Mouse (Mus musculus) megakaryocyte, embryonic 14.5 days (primary cell): ENCODE data around the gene Ddx4. TPM values are rescaled to one million over a fixed set of nuclear protein-coding genes. Genes with fewer than 3 reads are reported as not detected.
"Not testable (repeated sequence)": the region's sequence is repeated elsewhere in the genome, so short reads cannot be mapped to it uniquely, and the experiment has no call there.

Experiments
- H3K27me3 ChIP-seq: replicated peaks from 2 replicates; pipeline ENCODE3; 2012; ENCODE audit warnings: inconsistent platforms
- H3K36me3 ChIP-seq: replicated peaks from 2 replicates; pipeline ENCODE3; 2012; ENCODE audit warnings: low read length, inconsistent platforms, mixed read lengths
- H3K4me1 ChIP-seq: 2 replicates; pipeline ENCODE4 v1.6.1; 2012; ENCODE audit warnings: inconsistent platforms
- H3K4me3 ChIP-seq: replicated peaks from 2 replicates; pipeline ENCODE3; 2012; ENCODE audit warnings: moderate library complexity, mild to moderate bottlenecking, inconsistent platforms
- H3K9me3 ChIP-seq: 2 replicates; pipeline ENCODE4 v1.6.1; 2012; ENCODE audit warnings: inconsistent platforms
- FLI1 ChIP-seq: IDR thresholded peaks from 2 replicates; pipeline ENCODE4 v1.6.1; 2012; ENCODE audit warnings: low read length, inconsistent platforms, mixed read lengths
- GATA1 ChIP-seq: IDR thresholded peaks from 3 replicates; pipeline ENCODE4 v1.6.1; 2012; ENCODE audit warnings: mixed read lengths, low read length, inconsistent platforms, borderline replicate concordance
- polyA plus RNA-seq: library from polyadenylated mRNA; stranded (reverse); fragments of >175 nt; gene quantifications from 2 replicates; pipeline ENCODE4 v1.2.3, GENCODE M21; 2012; ENCODE audit warnings: low replicate concordance; ENCODE audit not compliant: insufficient read depth

The Ddx4 gene
- polyA plus RNA-seq, 1 experiment, result not detected

GRCm38 (mm10) chr13:112639111-112639510, 13.2 kb downstream of the Ddx4 start:
- no peak for TF ChIP-seq GATA1
- no peak for TF ChIP-seq FLI1

GRCm38 (mm10) chr13:112636498-112636897, 15.8 kb downstream of the Ddx4 start:
- TF ChIP-seq GATA1 (no peak), FLI1 (no peak)
- H3K4me1 ChIP-seq, result peaks cover 5% of the 10 kb centered on the region

More at GRCm38 (mm10) chr13:112639111-112639510, 13.2 kb downstream of the Ddx4 start:
- peak overlapping the region; percentile 12 for H3K4me3 ChIP-seq
- H3K36me3 ChIP-seq, result no peaks in the 10 kb centered on the region
- H3K4me1 ChIP-seq, result peaks cover 5% of the 10 kb centered on the region
- no peaks in the 10 kb centered on the region for H3K9me3 ChIP-seq
- H3K27me3 ChIP-seq, result peaks cover 2% of the 10 kb centered on the region

GRCm38 (mm10) chr13:112635174-112635837, 17.0 kb downstream of the Ddx4 start:
- TF ChIP-seq FLI1 (no peak), GATA1 (no peak)
- Histone ChIP-seq H3K9me3 (no peaks in the 10 kb centered on the region), H3K4me3 (no peak overlapping the region), H3K27me3 (peaks cover 2% of the 10 kb centered on the region), H3K4me1 (peaks cover 5% of the 10 kb centered on the region), H3K36me3 (no peaks in the 10 kb centered on the region)

More at GRCm38 (mm10) chr13:112636498-112636897, 15.8 kb downstream of the Ddx4 start:
- Histone ChIP-seq H3K9me3 (no peaks in the 10 kb centered on the region), H3K36me3 (no peaks in the 10 kb centered on the region), H3K27me3 (peaks cover 2% of the 10 kb centered on the region), H3K4me3 (no peak overlapping the region)

GRCm38 (mm10) chr13:112625566-112625965, 26.7 kb downstream of the Ddx4 start:
- Histone ChIP-seq H3K4me3 (no peak overlapping the region), H3K9me3 (no peaks in the 10 kb centered on the region), H3K36me3 (no peaks in the 10 kb centered on the region), H3K27me3 (no peaks in the 10 kb centered on the region), H3K4me1 (no peaks in the 10 kb centered on the region)
- TF ChIP-seq FLI1, result no peak
- no peak for TF ChIP-seq GATA1

- H3K4me1 ChIP-seq, result no peaks in the 10 kb centered on the region
- H3K27me3 ChIP-seq, result no peaks in the 10 kb centered on the region
- TF ChIP-seq GATA1, result no peak
- no peak for TF ChIP-seq FLI1
- H3K4me3 ChIP-seq, result no peak overlapping the region
- H3K9me3 ChIP-seq, result no peaks in the 10 kb centered on the region
- H3K36me3 ChIP-seq, result no peaks in the 10 kb centered on the region
These were observed 27.7 kb downstream of the Ddx4 start for GRCm38 (mm10) chr13:112624622-112625021.

- Histone ChIP-seq H3K4me1 (no peaks in the 10 kb centered on the region), H3K36me3 (no peaks in the 10 kb centered on the region), H3K4me3 (no peak overlapping the region), H3K27me3 (no peaks in the 10 kb centered on the region), H3K9me3 (no peaks in the 10 kb centered on the region)
- no peak for TF ChIP-seq FLI1
- TF ChIP-seq GATA1, result no peak
These were observed 28.6 kb downstream of the Ddx4 start for GRCm38 (mm10) chr13:112623656-112624055.

- no peak for TF ChIP-seq FLI1
- no peak for TF ChIP-seq GATA1
- peaks cover 3% of the 10 kb centered on the region for H3K27me3 ChIP-seq
- H3K4me1 ChIP-seq, result no peaks in the 10 kb centered on the region
- no peak overlapping the region for H3K4me3 ChIP-seq
- no peaks in the 10 kb centered on the region for H3K9me3 ChIP-seq
- H3K36me3 ChIP-seq, result no peaks in the 10 kb centered on the region
These were observed 30.7 kb downstream of the Ddx4 start for GRCm38 (mm10) chr13:112621592-112621991.

GRCm38 (mm10) chr13:112608606-112609005, 43.7 kb downstream of the Ddx4 start:
- Histone ChIP-seq H3K9me3 (no peaks in the 10 kb centered on the region), H3K4me3 (no peak overlapping the region), H3K27me3 (no peaks in the 10 kb centered on the region), H3K36me3 (no peaks in the 10 kb centered on the region), H3K4me1 (no peaks in the 10 kb centered on the region)
- TF ChIP-seq GATA1 (no peak), FLI1 (no peak)

- Histone ChIP-seq H3K4me3 (no peak overlapping the region), H3K27me3 (no peaks in the 10 kb centered on the region), H3K9me3 (no peaks in the 10 kb centered on the region), H3K36me3 (no peaks in the 10 kb centered on the region), H3K4me1 (no peaks in the 10 kb centered on the region)
- TF ChIP-seq FLI1 (no peak), GATA1 (no peak)
These were observed 47.9 kb downstream of the Ddx4 start for GRCm38 (mm10) chr13:112604411-112604810.

- Histone ChIP-seq H3K4me3 (no peak overlapping the region), H3K36me3 (no peaks in the 10 kb centered on the region), H3K9me3 (no peaks in the 10 kb centered on the region), H3K4me1 (no peaks in the 10 kb centered on the region), H3K27me3 (no peaks in the 10 kb centered on the region)
- no peak for TF ChIP-seq FLI1
These were observed 48.4 kb downstream of the Ddx4 start for GRCm38 (mm10) chr13:112603839-112604238.

GRCm38 (mm10) chr13:112602607-112603006, 49.7 kb downstream of the Ddx4 start:
- Histone ChIP-seq H3K27me3 (no peaks in the 10 kb centered on the region), H3K36me3 (no peaks in the 10 kb centered on the region), H3K4me1 (no peaks in the 10 kb centered on the region), H3K9me3 (no peaks in the 10 kb centered on the region), H3K4me3 (no peak overlapping the region)
- TF ChIP-seq FLI1 (no peak), GATA1 (no peak)

- H3K27me3 ChIP-seq, H3K4me3 ChIP-seq, H3K4me1 ChIP-seq, H3K36me3 ChIP-seq, H3K9me3 ChIP-seq: not testable (repeated sequence)
These were observed 58.0 kb downstream of the Ddx4 start, which contains the start of gene Il31ra for GRCm38 (mm10) chr13:112594260-112594659. Il31ra (minus strand) TSS chr13:112594360.
